ENCODE assay signal across 30 mouse cellular contexts in genomic region chr13:39691291-39692024, GRCm38 (mm10).
DNase-seq lines count a peak whose midpoint lies in the region; ATAC-seq and TF ChIP-seq lines count a peak whose summit lies in the region.
"Had no signal": no experiment of that assay in that cellular context is flagged by ENCODE, and none has a peak within 500 bp of the region (broad histone marks: within the 10 kb centered on the region; RNA-seq: fewer than 3 reads in every experiment).

No protein-coding gene starts in this region.

- no peak for TF ChIP-seq POLR2A in liver, adult 2 months (IDR thresholded peaks at IDR 0.05; ENCODE audit: extremely low read depth, insufficient read depth, low read length)
- TF ChIP-seq POLR2A in brain, embryonic 14.5 days (IDR thresholded peaks at IDR 0.05; ENCODE audit: borderline replicate concordance, extremely low read depth, insufficient read depth, insufficient read length, poor library complexity, severe bottlenecking): no peak

- H3K79me2 ChIP-seq in liver, adult 2 months (ENCODE audit: control insufficient read depth, insufficient read depth, low read length): no peaks in the 10 kb centered on the region

- H3K4me1 ChIP-seq in liver, adult 2 months (ENCODE audit: control insufficient read depth, insufficient read depth, low read length): peaks cover 2% of the 10 kb centered on the region; the same call in 1 of the 2 replicates
- no peaks in the 10 kb centered on the region for H3K4me1 ChIP-seq in liver, embryonic 11.5 days (replicated peaks; ENCODE audit: control insufficient read depth, insufficient read depth, low read length)
- H3K4me1 ChIP-seq: embryonic facial prominence, embryonic 15.5 days; heart, embryonic 15.5 days; liver, embryonic 12.5 days; lung, embryonic 15.5 days; megakaryocyte, embryonic 14.5 days; neural tube, embryonic 12.5 days had no signal

- no peak overlapping the region for H3K4me2 ChIP-seq in liver, embryonic 11.5 days
- H3K4me2 ChIP-seq: embryonic facial prominence, embryonic 15.5 days; heart, embryonic 15.5 days; hindbrain, embryonic 14.5 days; liver, embryonic 12.5 days; lung, embryonic 15.5 days; neural tube, embryonic 12.5 days had no signal

- no peak for ATAC-seq in liver, embryonic 11.5 days (replicated peaks; ENCODE audit: low FRiP score)
- ATAC-seq: inflammation-experienced regulatory T-cells, adult 6 months; liver, embryonic 12.5 days had no signal

- no peak overlapping the region for H3K4me3 ChIP-seq in liver, adult 2 months (ENCODE audit: insufficient read depth, low read depth, low read length)
- H3K4me3 ChIP-seq in liver, embryonic 11.5 days (ENCODE audit: low read depth, low read length): no peak overlapping the region
- H3K4me3 ChIP-seq: embryonic facial prominence, embryonic 15.5 days; heart, embryonic 15.5 days; layer of hippocampus, adult 2 months; liver, embryonic 12.5 days; lung, embryonic 15.5 days; megakaryocyte, embryonic 14.5 days; neural tube, embryonic 12.5 days had no signal

- TF ChIP-seq CTCF in liver, adult 2 months (IDR thresholded peaks at IDR 0.05; ENCODE audit: low read depth, low read length): no peak
- no peak for TF ChIP-seq CTCF in brain, embryonic 14.5 days (IDR thresholded peaks at IDR 0.05; ENCODE audit: borderline replicate concordance, extremely low read depth, insufficient read depth, insufficient read length)

- peak; percentile 76 for DNase-seq in liver, adult 2 months (ENCODE audit: extremely low read depth, low read depth, low spot score)
- no peak for DNase-seq in liver, embryonic 11.5 days (ENCODE audit: low spot score)
- peak; percentile 1 for DNase-seq in right cerebral cortex, adult 18-20 months
- DNase-seq in right cerebral cortex, postnatal 14 days: no peak
- DNase-seq in brain, embryonic 14.5 days (ENCODE audit: low read depth): peak; percentile 4
- DNase-seq in heart, adult 9 months (ENCODE audit: low spot score in 2 of 2): no peak
- no peak for DNase-seq in cerebellum, adult 18-20 months
- DNase-seq in embryo, embryonic 9.5 days (ENCODE audit: extremely low spot score): no peak
- DNase-seq: adrenal gland, postnatal 25 days; cerebellum, adult 11 months; cerebellum, postnatal 10 days; gastrocnemius, postnatal 36 days; heart, postnatal 36 days; kidney, adult 18-20 months; kidney, postnatal 10 days; layer of hippocampus, postnatal 36 days; midbrain, embryonic 14.5 days; retina, postnatal 1 day; right cerebral cortex, postnatal 4 days; thymus, adult 18-20 months; thymus, postnatal 4 days had no signal

- WGBS in liver, adult 2 months: 42% methylated on average over 3 of the region's 3 CpGs
- WGBS in liver, embryonic 11.5 days: 63% methylated on average over 3 of the region's 3 CpGs

- no peak overlapping the region for H3K9ac ChIP-seq in liver, adult 2 months (ENCODE audit: low read depth, low read length)
- H3K9ac ChIP-seq in liver, embryonic 11.5 days (ENCODE audit: low read depth, low read length): no peak overlapping the region
- H3K9ac ChIP-seq: embryonic facial prominence, embryonic 15.5 days; heart, embryonic 15.5 days; hindbrain, embryonic 14.5 days; liver, embryonic 12.5 days; lung, embryonic 15.5 days; neural tube, embryonic 12.5 days had no signal

- no peaks in the 10 kb centered on the region for H3K27me3 ChIP-seq in liver, adult 2 months (ENCODE audit: control insufficient read depth, insufficient read depth, low read length)
- H3K27me3 ChIP-seq in liver, embryonic 11.5 days (replicated peaks; ENCODE audit: control insufficient read depth, insufficient read depth, low read length): no peaks in the 10 kb centered on the region
- H3K27me3 ChIP-seq: embryonic facial prominence, embryonic 15.5 days; heart, embryonic 15.5 days; liver, embryonic 12.5 days; lung, embryonic 15.5 days; megakaryocyte, embryonic 14.5 days; neural tube, embryonic 12.5 days had no signal

- no peaks in the 10 kb centered on the region for H3K9me3 ChIP-seq in liver, embryonic 11.5 days (ENCODE audit: control insufficient read depth, low read length)
- H3K9me3 ChIP-seq: embryonic facial prominence, embryonic 15.5 days; heart, embryonic 15.5 days; liver, embryonic 12.5 days; lung, embryonic 15.5 days; megakaryocyte, embryonic 14.5 days; neural tube, embryonic 12.5 days had no signal

- H3K27ac ChIP-seq in liver, adult 2 months (replicated peaks; ENCODE audit: insufficient read depth, low read depth, low read length): no peak overlapping the region
- H3K27ac ChIP-seq in liver, embryonic 11.5 days (ENCODE audit: low read depth, low read length): no peak overlapping the region
- H3K27ac ChIP-seq: embryonic facial prominence, embryonic 15.5 days; heart, embryonic 15.5 days; hindbrain, embryonic 14.5 days; layer of hippocampus, adult 2 months; liver, embryonic 12.5 days; lung, embryonic 15.5 days; neural tube, embryonic 12.5 days had no signal

- no peaks in the 10 kb centered on the region for H3K36me3 ChIP-seq in liver, adult 2 months (ENCODE audit: control insufficient read depth, insufficient read depth, low read length)
- no peaks in the 10 kb centered on the region for H3K36me3 ChIP-seq in liver, embryonic 11.5 days (ENCODE audit: control insufficient read depth, insufficient read depth, low read length)
- H3K36me3 ChIP-seq: embryonic facial prominence, embryonic 15.5 days; heart, embryonic 15.5 days; liver, embryonic 12.5 days; lung, embryonic 15.5 days; neural tube, embryonic 12.5 days had no signal

Comparison
In these comparisons a context has a peak if more than half of its experiments do, and no peak if none do; other contexts are left out.
1. DNase-seq: peak in liver, adult 2 months (single experiment), right cerebral cortex, adult 18-20 months (single experiment) and brain, embryonic 14.5 days (single experiment); none in liver, embryonic 11.5 days (single experiment), right cerebral cortex, postnatal 14 days (single experiment), heart, adult 9 months (0 of 2), cerebellum, adult 18-20 months (0 of 2) and embryo, embryonic 9.5 days (single experiment).